Mouse (Mus musculus) kidney, adult 2 months (tissue): ENCODE results near the gene Acbd6.

Source experiments
- CTCF ChIP-seq: fragments of 200-500 bp; conservative IDR thresholded peaks from 2 replicates; pipeline ENCODE4 v1.5.1; 2011; ENCODE audit warnings: low read depth, mild to moderate bottlenecking, control low read depth, low read length, moderate library complexity, mixed read lengths; ENCODE audit not compliant: insufficient read depth, insufficient read length
- POLR2A ChIP-seq: fragments of 200-500 bp; IDR thresholded peaks from one replicate; pipeline ENCODE4 v1.6.1; 2011; ENCODE audit warnings: low read depth, low read length, control low read depth

- no peak for TF ChIP-seq CTCF
- TF ChIP-seq POLR2A: no peak
These were observed 2.8 kb downstream of the Acbd6 start for GRCm38 (mm10) chr1:155560678-155561077.
